Mouse (Mus musculus) thymus, adult 2 months (tissue): ENCODE measurements around the gene Mia2. TPM values are rescaled to one million over a fixed set of nuclear protein-coding genes. Genes with fewer than 3 reads are reported as not detected.

Experiments
- DNase-seq: peaks from one replicate; pipeline ENCODE4 v3.0.0; 2021
- H3K27ac ChIP-seq: fragments of 200-500 bp; 2 replicates; pipeline ENCODE4 v1.5.1; 2012; ENCODE audit warnings: low read length, control low read depth; ENCODE audit not compliant: control insufficient read depth, insufficient read depth
- H3K27me3 ChIP-seq: fragments of 200-500 bp; 2 replicates; pipeline ENCODE4 v1.6.1; 2012; ENCODE audit warnings: mild to moderate bottlenecking, low read length, moderate library complexity, mixed read lengths; ENCODE audit not compliant: control insufficient read depth, insufficient read depth
- H3K36me3 ChIP-seq: fragments of 200-500 bp; 2 replicates; pipeline ENCODE4 v1.6.1; 2012; ENCODE audit warnings: mild to moderate bottlenecking, low read length, moderate library complexity; ENCODE audit not compliant: control insufficient read depth, insufficient read depth
- H3K4me1 ChIP-seq: fragments of 200-500 bp; replicated peaks from 2 replicates; pipeline ENCODE4 v1.6.1; 2012; ENCODE audit warnings: low read length; ENCODE audit not compliant: control insufficient read depth, insufficient read depth
- H3K4me3 ChIP-seq: fragments of 200-500 bp; 2 replicates; pipeline ENCODE4 v1.5.1; 2012; ENCODE audit warnings: mild to moderate bottlenecking, low read length, control low read depth, moderate library complexity; ENCODE audit not compliant: control insufficient read depth, insufficient read depth
- CTCF ChIP-seq: fragments of 200-500 bp; IDR thresholded peaks from 2 replicates; pipeline ENCODE4 v1.5.1; 2012; ENCODE audit warnings: mild to moderate bottlenecking, control low read depth, low read length, moderate library complexity, borderline replicate concordance; ENCODE audit not compliant: control insufficient read depth, poor library complexity, insufficient read depth; ENCODE audit errors: extremely low read depth
- POLR2A ChIP-seq: fragments of 200-500 bp; IDR thresholded peaks from 2 replicates; pipeline ENCODE4 v1.6.1; 2012; ENCODE audit warnings: mild to moderate bottlenecking, low read length, control low read depth, moderate library complexity; ENCODE audit not compliant: control insufficient read depth, poor library complexity, insufficient read depth; ENCODE audit errors: extremely low read depth
- WGBS: fragments of 180-500 bp; shearing (Covaris S2); methylation state at CpG from one replicate; pipeline ENCODE4 v1.1.7; 2018; 5-methylcytosine and 5-hydroxymethylcytosine counted together
- polyA plus RNA-seq: library from polyadenylated mRNA; depleted of rRNA; stranded (reverse); fragments of >200 nt; gene quantifications from 2 replicates; pipeline ENCODE4 v1.2.3, GENCODE M21; 2012

The Mia2 gene
- polyA plus RNA-seq, 1 experiment: 67.8 TPM

GRCm38 (mm10) chr12:59195065-59195464 lies 99.5 kb downstream of the Mia2 start:
- no peak for DNase-seq

GRCm38 (mm10) chr12:59195941-59196340 lies 100.3 kb downstream of the Mia2 start:
- Histone ChIP-seq H3K4me1 (no peaks in the 10 kb centered on the region), H3K27ac (no peak overlapping the region), H3K4me3 (no peak overlapping the region), H3K36me3 (peaks cover 19% of the 10 kb centered on the region), H3K27me3 (no peaks in the 10 kb centered on the region)
- DNase-seq: no peak
- 97% methylated on average over 4 of the region's 4 CpGs for WGBS
- TF ChIP-seq CTCF (no peak), POLR2A (no peak)

More at GRCm38 (mm10) chr12:59195065-59195464, 99.5 kb downstream of the Mia2 start:
- TF ChIP-seq CTCF (no peak), POLR2A (no peak)
- Histone ChIP-seq H3K4me1 (no peaks in the 10 kb centered on the region), H3K4me3 (no peak overlapping the region), H3K36me3 (peaks cover 23% of the 10 kb centered on the region), H3K27me3 (no peaks in the 10 kb centered on the region), H3K27ac (no peak overlapping the region)
- WGBS: 91% methylated on average over 4 of the region's 4 CpGs

- 96% methylated on average over 4 of the region's 4 CpGs for WGBS
- no peak for DNase-seq
- H3K36me3 ChIP-seq: peaks cover 28% of the 10 kb centered on the region
- H3K27ac ChIP-seq: no peak overlapping the region
- H3K27me3 ChIP-seq: no peaks in the 10 kb centered on the region
- TF ChIP-seq POLR2A (no peak), CTCF (no peak)
- H3K4me1 ChIP-seq: no peaks in the 10 kb centered on the region
- H3K4me3 ChIP-seq: no peak overlapping the region
Measured at GRCm38 (mm10) chr12:59198750-59199149, 103.2 kb downstream of the Mia2 start.

- no peak overlapping the region for H3K27ac ChIP-seq
- 97% methylated on average over 2 of the region's 2 CpGs for WGBS
- no peaks in the 10 kb centered on the region for H3K4me1 ChIP-seq
- H3K27me3 ChIP-seq: no peaks in the 10 kb centered on the region
- TF ChIP-seq POLR2A: no peak
- H3K36me3 ChIP-seq: peaks cover 34% of the 10 kb centered on the region
- DNase-seq: no peak
- H3K4me3 ChIP-seq: no peak overlapping the region
Measured at GRCm38 (mm10) chr12:59199361-59199760, 103.8 kb downstream of the Mia2 start.

GRCm38 (mm10) chr12:59205571-59205970 lies 110.0 kb downstream of the Mia2 start:
- WGBS: 96% methylated on average over 6 of the region's 6 CpGs
- H3K4me3 ChIP-seq: no peak overlapping the region
- H3K27me3 ChIP-seq: no peaks in the 10 kb centered on the region
- no peak for TF ChIP-seq CTCF
- no peak for TF ChIP-seq POLR2A
- no peak overlapping the region for H3K27ac ChIP-seq
- H3K36me3 ChIP-seq: peaks cover 33% of the 10 kb centered on the region
- DNase-seq: no peak
- H3K4me1 ChIP-seq: peaks cover 5% of the 10 kb centered on the region; the same call in 1 of the 2 replicates

- TF ChIP-seq POLR2A (no peak), CTCF (no peak)
- Histone ChIP-seq H3K4me3 (no peak overlapping the region), H3K27me3 (no peaks in the 10 kb centered on the region), H3K36me3 (peaks cover 27% of the 10 kb centered on the region), H3K4me1 (peaks cover 5% of the 10 kb centered on the region; the same call in 1 of the 2 replicates), H3K27ac (no peak overlapping the region)
- 63% methylated on average over 4 of the region's 4 CpGs for WGBS
- no peak for DNase-seq
Measured at GRCm38 (mm10) chr12:59206208-59206999, 110.8 kb downstream of the Mia2 start.
